Mouse (Mus musculus) lung, postnatal 0 days (tissue): Measurements from ENCODE around the gene Fggy.

Source experiments
- CTCF ChIP-seq: IDR thresholded peaks from 2 replicates; pipeline ENCODE4 v1.5.1; 2016; ENCODE audit warnings: antibody characterized with exemption, mild to moderate bottlenecking
- EP300 ChIP-seq: IDR thresholded peaks from 2 replicates; pipeline ENCODE4 v1.6.1; 2016; ENCODE audit warnings: antibody characterized with exemption, mild to moderate bottlenecking, control low read depth

DNA sequence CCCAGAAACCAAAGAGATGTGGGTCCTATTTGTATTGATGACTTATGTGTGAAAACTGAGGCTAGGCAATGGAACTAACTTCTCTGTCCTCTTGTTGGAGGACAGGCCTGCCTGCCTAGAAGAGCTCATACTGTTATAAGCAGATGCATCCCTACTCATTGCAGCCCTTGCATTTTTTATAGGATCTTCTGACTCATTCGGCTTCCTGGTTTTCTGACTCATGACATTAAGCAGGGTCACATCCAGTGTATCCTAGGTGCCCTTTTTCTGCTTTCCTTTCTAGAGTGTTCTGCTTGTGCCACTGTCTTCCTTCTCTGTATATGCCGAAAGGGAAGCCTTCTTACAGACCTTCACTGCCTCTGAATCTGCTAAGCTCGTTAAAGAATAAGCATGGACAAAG is 158.8 kb downstream of the Fggy start:
- TF ChIP-seq CTCF (no peak), EP300 (no peak)
